Mouse (Mus musculus) heart, adult 2 months (tissue): ENCODE measurements around the gene Arf1.

Experiments
- CTCF ChIP-seq: fragments of 200-600 bp; IDR thresholded peaks from 2 replicates; pipeline ENCODE4 v1.8.1; 2022; ENCODE audit warnings: antibody characterized with exemption, mild to moderate bottlenecking, moderate library complexity
- EP300 ChIP-seq: fragments of 200-500 bp; IDR thresholded peaks from 2 replicates; pipeline ENCODE4 v1.6.1; 2011; ENCODE audit warnings: low read depth, low read length, control low read depth; ENCODE audit not compliant: insufficient read depth
- POLR2A ChIP-seq: fragments of 200-500 bp; IDR thresholded peaks from 2 replicates; pipeline ENCODE4 v1.6.1; 2011; ENCODE audit warnings: mild to moderate bottlenecking, low read depth, low read length, control low read depth; ENCODE audit not compliant: insufficient read depth

DNA sequence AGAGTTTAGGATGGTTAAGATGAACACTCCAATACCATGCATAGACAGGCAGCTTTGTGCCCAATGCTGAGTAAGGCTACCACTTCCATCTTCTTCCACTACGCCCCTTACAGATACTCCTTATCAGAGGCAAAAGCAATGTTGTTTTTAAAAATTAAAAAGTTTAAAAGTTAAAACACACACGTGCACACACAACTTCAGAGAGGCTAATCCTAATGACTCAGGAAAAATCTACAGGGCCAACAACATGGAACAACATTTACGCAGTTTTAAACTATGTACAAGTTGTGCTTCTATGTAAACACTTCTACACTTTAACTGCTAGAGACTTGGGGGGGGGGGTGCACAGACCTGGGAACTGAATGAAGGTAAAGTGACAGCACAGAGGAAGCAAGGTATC, 4.0 kb downstream of the Arf1 start:
- no peak for TF ChIP-seq CTCF
- TF ChIP-seq EP300 = no peak
- TF ChIP-seq POLR2A = no peak
